Mouse (Mus musculus): Measurements from ENCODE around the gene Plekho2. TPM values are rescaled to one million over a fixed set of nuclear protein-coding genes. Genes with fewer than 3 reads are reported as not detected.

Gene Plekho2
- total and polyA plus RNA-seq, 3 experiments, result 7.9 to 33.8 (median 13.9) TPM

GRCm38 (mm10) chr9:65568787-65569186 lies 11.1 kb downstream of the Plekho2 start (continued):
- TF ChIP-seq ZC3H11A (IDR thresholded peaks at IDR 0.05; ENCODE audit: low read depth, low read length) (no peak), USF1 (IDR thresholded peaks at IDR 0.05; ENCODE audit: low read depth, low read length) (no peak), PAX5 (IDR thresholded peaks at IDR 0.05; ENCODE audit: low read length) (no peak), E2F4 (IDR thresholded peaks at IDR 0.05; ENCODE audit: insufficient replicate concordance, low read depth, low read length) (no peak), CTCF (conservative IDR thresholded peaks at IDR 0.05 in 1 of 2, IDR thresholded peaks at IDR 0.05 in 1 of 2; ENCODE audit: low read depth in 2 of 2, low read length in 2 of 2) (no peak), MEF2A (IDR thresholded peaks at IDR 0.05; ENCODE audit: borderline replicate concordance, low read depth, low read length) (peak; percentile 34; the same call in 1 of the 2 replicates), IRF4 (IDR thresholded peaks at IDR 0.05; ENCODE audit: low read depth, low read length) (no peak; the same call in 1 of the 2 replicates), GABPA (IDR thresholded peaks at IDR 0.05; ENCODE audit: insufficient replicate concordance, low read depth, low read length) (no peak), ZMIZ1 (IDR thresholded peaks at IDR 0.05; ENCODE audit: low read depth, low read length) (no peak), NRF1 (IDR thresholded peaks at IDR 0.05; ENCODE audit: low read depth, low read length) (no peak), TBP (conservative IDR thresholded peaks at IDR 0.05; ENCODE audit: low read depth, low read length) (no peak), TCF12 (IDR thresholded peaks at IDR 0.05; ENCODE audit: low read depth, low read length) (peak; percentile 35; the same call in 1 of the 2 replicates)

- Histone ChIP-seq H3K27me3 (replicated peaks) (no peaks in the 10 kb centered on the region), H3K4me2 (ENCODE audit: insufficient read depth, low read depth, poor library complexity, severe bottlenecking) (no peak overlapping the region), H3K79me2 (replicated peaks; ENCODE audit: control insufficient read depth, extremely low read depth, insufficient read depth, poor library complexity, severe bottlenecking) (peaks cover 7% of the 10 kb centered on the region), H3K4me3 (replicated peaks in 1 of 3; ENCODE audit: low read depth in 2 of 3, low read length in 2 of 3, poor library complexity in 1 of 3) (no peak overlapping the region), H3K4me1 (ENCODE audit: control insufficient read depth in 1 of 2, insufficient read depth in 2 of 2) (peaks cover 14 to 45% of the 10 kb centered on the region in 2 experiments), H3K27ac (ENCODE audit: insufficient read depth, low read depth) (no peak overlapping the region), H3K9ac (ENCODE audit: insufficient read depth, low read depth) (no peak overlapping the region), H3K36me3 (replicated peaks in 1 of 2; ENCODE audit: control insufficient read depth in 1 of 2, insufficient read depth in 1 of 2, low read length in 1 of 2) (peaks cover 81 to 92% of the 10 kb centered on the region in 2 experiments), H3K9me3 (replicated peaks; ENCODE audit: low read length) (no peaks in the 10 kb centered on the region)
- DNase-seq (ENCODE audit: extremely low read depth), result no peak
- in situ Hi-C loops (cut with MboI; ENCODE audit: low pct_ligation_motif_present, low pct_unique_long_range_greater_than_20kb, low sequenced_read_pairs) (no loop called here), dilution Hi-C loops (cut with MboI; ENCODE audit: extremely low pct_ligation_motif_present, extremely low pct_unique_long_range_greater_than_20kb, low sequenced_read_pairs) (no loop called here)
- no peak for TF ChIP-seq ZNF384 (IDR thresholded peaks at IDR 0.05; ENCODE audit: low read depth, low read length)
- TF ChIP-seq UBTF (IDR thresholded peaks at IDR 0.05; ENCODE audit: low read depth, low read length), result no peak
- no peak for TF ChIP-seq ZC3H11A (IDR thresholded peaks at IDR 0.05; ENCODE audit: low read depth, low read length)
- TF ChIP-seq RCOR1 (conservative IDR thresholded peaks at IDR 0.05; ENCODE audit: low read depth, low read length), result no peak
- no peak for TF ChIP-seq MEF2A (IDR thresholded peaks at IDR 0.05; ENCODE audit: borderline replicate concordance, low read depth, low read length)
- TF ChIP-seq SIN3A (IDR thresholded peaks at IDR 0.05; ENCODE audit: low read length), result no peak
- TF ChIP-seq ZKSCAN1 (IDR thresholded peaks at IDR 0.05; ENCODE audit: borderline replicate concordance, low read depth, low read length), result no peak
- TF ChIP-seq SMC3 (IDR thresholded peaks at IDR 0.05; ENCODE audit: low read depth, low read length), result no peak
- TF ChIP-seq ETS1 (conservative IDR thresholded peaks at IDR 0.05; ENCODE audit: low read depth, low read length), result no peak
- TF ChIP-seq ZMIZ1 (IDR thresholded peaks at IDR 0.05; ENCODE audit: low read depth, low read length), result no peak
- no peak for TF ChIP-seq MYC (IDR thresholded peaks at IDR 0.05; ENCODE audit: low read depth, low read length)
- no peak for TF ChIP-seq USF1 (IDR thresholded peaks at IDR 0.05; ENCODE audit: low read depth, low read length)
- no peak for TF ChIP-seq PAX5 (IDR thresholded peaks at IDR 0.05; ENCODE audit: low read length)
- TF ChIP-seq RAD21 (IDR thresholded peaks at IDR 0.05; ENCODE audit: low read depth, low read length), result no peak
Observed at GRCm38 (mm10) chr9:65564698-65565097, 15.1 kb downstream of the Plekho2 start.
